Mouse (Mus musculus) MEL (cell line): ENCODE measurements at regions not wholly inside any gene's neighbourhood (a gene's known extent, or its start where the extent isn't known, plus 50 kb on each side); places are given as distances from the start of the nearest gene placed in this dataset.

Source experiments
- BHLHE40 ChIP-seq: IDR thresholded peaks from 2 replicates; pipeline ENCODE4 v1.6.1; 2012; ENCODE audit warnings: low read depth, mild to moderate bottlenecking, inconsistent platforms, low read length, improper control_type of control experiment, borderline replicate concordance
- CTCF ChIP-seq, 3 experiments: IDR thresholded peaks in 2 of 3; conservative IDR thresholded peaks in 1 of 3; 2 replicates each; pipeline ENCODE4 v1.5.1; 2011 to 2012; ENCODE audit warnings: low read length in 3 of 3, low read depth in 2 of 3, mild to moderate bottlenecking in 2 of 3, improper control_type of control experiment in 1 of 3, inconsistent platforms in 1 of 3, mixed read lengths in 1 of 3, moderate library complexity in 1 of 3; ENCODE audit not compliant: control insufficient read depth in 1 of 3, insufficient read depth in 1 of 3, poor library complexity in 1 of 3, severe bottlenecking in 1 of 3
- EP300 ChIP-seq, 2 experiments: IDR thresholded peaks; 2 replicates each; pipeline ENCODE4 v1.6.1; 2011; ENCODE audit warnings: improper control_type of control experiment in 2 of 2, low read length in 2 of 2, low read depth in 1 of 2, mild to moderate bottlenecking in 1 of 2
- GABPA ChIP-seq: IDR thresholded peaks from 2 replicates; pipeline ENCODE4 v1.6.1; 2012; ENCODE audit warnings: low read depth, mild to moderate bottlenecking, inconsistent platforms, low read length, improper control_type of control experiment, moderate library complexity
- GATA1 ChIP-seq: IDR thresholded peaks from 2 replicates; pipeline ENCODE4 v1.6.1; 2011; ENCODE audit warnings: low read depth, low read length, improper control_type of control experiment
- MYC ChIP-seq: IDR thresholded peaks from 2 replicates; pipeline ENCODE4 v1.6.1; 2011; ENCODE audit warnings: low read depth, mild to moderate bottlenecking, low read length, improper control_type of control experiment, moderate library complexity
- NELFE ChIP-seq: IDR thresholded peaks from 2 replicates; pipeline ENCODE4 v1.6.1; 2011; ENCODE audit warnings: low read depth, low read length, improper control_type of control experiment
- POLR2A ChIP-seq, 2 experiments: IDR thresholded peaks; 2 replicates each; pipeline ENCODE4 v1.6.1; 2011 to 2012; ENCODE audit warnings: low read length in 2 of 2, mild to moderate bottlenecking in 2 of 2, control low read depth in 1 of 2, improper control_type of control experiment in 1 of 2, low read depth in 1 of 2, moderate library complexity in 1 of 2; ENCODE audit not compliant: control insufficient read depth in 1 of 2, insufficient read depth in 1 of 2, poor library complexity in 1 of 2
- RAD21 ChIP-seq: IDR thresholded peaks from 2 replicates; pipeline ENCODE4 v1.6.1; 2011; ENCODE audit warnings: mild to moderate bottlenecking, low read depth, low read length, improper control_type of control experiment
- TBP ChIP-seq: IDR thresholded peaks from 2 replicates; pipeline ENCODE4 v1.8.0; 2011; ENCODE audit warnings: low read depth, low read length, improper control_type of control experiment

GRCm38 (mm10) chr17:83988897-83989296 lies 141.1 kb upstream of the Haao start:
- TF ChIP-seq EP300 (IDR thresholded peaks at IDR 0.05; ENCODE audit: low read depth in 1 of 2, low read length in 2 of 2) (no peak), BHLHE40 (no peak), GATA1 (no peak), CTCF (IDR thresholded peaks at IDR 0.05 in 2 of 3, conservative IDR thresholded peaks at IDR 0.05 in 1 of 3; ENCODE audit: control insufficient read depth in 1 of 3, insufficient read depth in 1 of 3, low read depth in 2 of 3, low read length in 3 of 3, poor library complexity in 1 of 3, severe bottlenecking in 1 of 3) (no peak), RAD21 (no peak), POLR2A (IDR thresholded peaks at IDR 0.05; ENCODE audit: control insufficient read depth in 1 of 2, insufficient read depth in 1 of 2, low read depth in 1 of 2, low read length in 2 of 2, poor library complexity in 1 of 2) (no peak), GABPA (no peak), NELFE (no peak), MYC (no peak), TBP (no peak)
